Mouse (Mus musculus) thymus, adult 2 months (tissue): Measurements from ENCODE around the gene Efr3b.

ENCODE experiments used
- CTCF ChIP-seq: fragments of 200-500 bp; IDR thresholded peaks from 2 replicates; pipeline ENCODE4 v1.5.1; 2012; ENCODE audit warnings: mild to moderate bottlenecking, control low read depth, low read length, moderate library complexity, borderline replicate concordance; ENCODE audit not compliant: control insufficient read depth, poor library complexity, insufficient read depth; ENCODE audit errors: extremely low read depth
- POLR2A ChIP-seq: fragments of 200-500 bp; IDR thresholded peaks from 2 replicates; pipeline ENCODE4 v1.6.1; 2012; ENCODE audit warnings: mild to moderate bottlenecking, low read length, control low read depth, moderate library complexity; ENCODE audit not compliant: control insufficient read depth, poor library complexity, insufficient read depth; ENCODE audit errors: extremely low read depth

GRCm38 (mm10) chr12:4080311-4080710 lies 41.6 kb upstream of the Efr3b start:
- no peak for TF ChIP-seq CTCF
- no peak for TF ChIP-seq POLR2A
